Mouse (Mus musculus) limb, embryonic 12.5 days (tissue): ENCODE results near the gene Atp10a. TPM values are rescaled to one million over a fixed set of nuclear protein-coding genes. Genes with fewer than 3 reads are reported as not detected.
"Not testable (repeated sequence)": the region's sequence is repeated elsewhere in the genome, so short reads cannot be mapped to it uniquely, and the experiment has no call there.

Experiments used
- ATAC-seq: fragments of 200-750 bp; cut with Nextera tagmentation; 2 replicates; pipeline ENCODE4 v1.8.0; 2017; ENCODE audit warnings: low read depth, moderate TSS enrichment; ENCODE audit not compliant: insufficient number of reproducible peaks, insufficient read depth, low FRiP score, low TSS enrichment
- H3K27ac ChIP-seq: fragments of 300-500 bp; sonication (generic); 2 replicates; pipeline ENCODE4 v1.5.1; 2016; ENCODE audit warnings: mild to moderate bottlenecking, moderate library complexity
- H3K27me3 ChIP-seq: fragments of 300-500 bp; sonication (generic); 2 replicates; pipeline ENCODE4 v1.6.1; 2016; ENCODE audit warnings: mild to moderate bottlenecking, moderate library complexity
- H3K36me3 ChIP-seq: fragments of 300-500 bp; sonication (generic); 2 replicates; pipeline ENCODE4 v1.6.1; 2016; ENCODE audit warnings: mild to moderate bottlenecking, moderate library complexity
- H3K4me1 ChIP-seq: fragments of 300-500 bp; sonication (generic); replicated peaks from 2 replicates; pipeline ENCODE4 v1.6.1; 2016
- H3K4me2 ChIP-seq: fragments of 300-500 bp; sonication (generic); 2 replicates; pipeline ENCODE4 v1.6.1; 2016; ENCODE audit warnings: mild to moderate bottlenecking, moderate library complexity
- H3K4me3 ChIP-seq: fragments of 300-500 bp; sonication (generic); replicated peaks from 2 replicates; pipeline ENCODE4 v1.5.1; 2016; ENCODE audit warnings: mild to moderate bottlenecking
- H3K9ac ChIP-seq: fragments of 300-500 bp; sonication (generic); replicated peaks from 2 replicates; pipeline ENCODE4 v1.6.1; 2016; ENCODE audit warnings: mild to moderate bottlenecking, moderate library complexity
- H3K9me3 ChIP-seq: fragments of 300-500 bp; sonication (generic); 2 replicates; pipeline ENCODE4 v1.6.1; 2016; ENCODE audit warnings: mild to moderate bottlenecking, moderate library complexity
- WGBS: fragments of 180-500 bp; shearing (Covaris S2); methylation state at CpG from one replicate; pipeline ENCODE4 v1.1.7; 2016; 5-methylcytosine and 5-hydroxymethylcytosine counted together
- polyA plus RNA-seq: library from polyadenylated mRNA; unstranded; fragments of >200 nt; fragmentation: Nextera tagmentation; extraction: Ambion mirVana; gene quantifications from 2 replicates; pipeline ENCODE4 v1.2.1, GENCODE M21; 2016

Atp10a gene
- polyA plus RNA-seq, 1 experiment from 2014 or later = 2.3 TPM

GRCm38 (mm10) chr7:58797281-58797680, 141.3 kb downstream of the Atp10a start:
- no peak for ATAC-seq
- Histone ChIP-seq H3K9me3 (no peaks in the 10 kb centered on the region), H3K27me3 (no peaks in the 10 kb centered on the region), H3K4me3 (no peak overlapping the region), H3K4me1 (no peaks in the 10 kb centered on the region), H3K27ac (no peak overlapping the region), H3K4me2 (no peak overlapping the region), H3K9ac (no peak overlapping the region), H3K36me3 (no peaks in the 10 kb centered on the region)
- WGBS = 88% methylated on average over 6 of the region's 6 CpGs

DNA sequence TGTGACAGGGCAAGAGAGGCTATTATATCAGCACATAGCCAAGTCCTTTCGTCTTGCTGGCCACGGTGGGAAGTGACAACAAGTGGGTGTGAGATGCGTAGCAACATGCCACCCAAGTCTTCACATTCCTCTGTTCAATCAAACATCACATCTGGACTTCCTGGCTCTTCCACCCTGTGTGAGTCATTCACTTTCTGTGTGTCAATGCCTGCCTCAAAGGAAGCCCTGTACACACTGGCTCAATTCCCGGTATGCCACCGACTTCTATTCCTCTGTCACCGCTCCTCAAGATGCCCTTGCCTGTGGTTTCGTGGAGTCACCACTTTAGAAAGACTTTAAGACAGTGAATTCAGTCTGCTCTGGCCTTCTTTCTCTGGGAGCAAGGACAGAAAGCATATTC, 144.9 kb downstream of the Atp10a start:
- no peaks in the 10 kb centered on the region for H3K36me3 ChIP-seq
- H3K4me3 ChIP-seq = no peak overlapping the region
- H3K4me1 ChIP-seq = no peaks in the 10 kb centered on the region
- H3K27me3 ChIP-seq = no peaks in the 10 kb centered on the region
- ATAC-seq = no peak
- WGBS = 82% methylated on average over 7 of the region's 7 CpGs
- H3K27ac ChIP-seq = no peak overlapping the region
- no peak overlapping the region for H3K4me2 ChIP-seq
- no peaks in the 10 kb centered on the region for H3K9me3 ChIP-seq
- no peak overlapping the region for H3K9ac ChIP-seq

DNA sequence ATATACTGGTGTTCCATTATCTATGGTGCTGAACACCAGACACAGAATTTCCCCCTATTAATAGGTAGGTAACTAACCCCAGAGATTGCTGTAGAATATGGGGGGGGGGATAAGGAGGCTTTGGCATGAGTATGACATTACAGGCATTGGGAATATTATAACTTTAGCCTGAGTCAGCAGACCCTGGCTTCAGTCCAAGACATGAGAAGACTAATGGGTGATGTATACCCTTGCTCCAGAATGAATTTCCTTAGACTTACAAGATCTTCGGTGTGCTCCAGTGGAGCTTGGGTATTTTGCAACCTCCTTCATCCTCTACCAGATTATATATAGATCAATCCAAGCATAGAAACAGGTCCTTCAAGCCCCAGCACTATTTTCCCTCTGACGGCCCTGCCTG, 145.8 kb downstream of the Atp10a start:
- Histone ChIP-seq H3K4me3 (no peak overlapping the region), H3K9ac (no peak overlapping the region), H3K4me1 (no peaks in the 10 kb centered on the region), H3K27me3 (no peaks in the 10 kb centered on the region), H3K4me2 (no peak overlapping the region), H3K9me3 (no peaks in the 10 kb centered on the region), H3K36me3 (no peaks in the 10 kb centered on the region), H3K27ac (no peak overlapping the region)
- 91% methylated on average over 2 of the region's 2 CpGs for WGBS
- ATAC-seq = no peak

- Histone ChIP-seq H3K27me3 (no peaks in the 10 kb centered on the region), H3K36me3 (no peaks in the 10 kb centered on the region), H3K9me3 (no peaks in the 10 kb centered on the region), H3K27ac (no peak overlapping the region), H3K4me2 (no peak overlapping the region), H3K4me1 (no peaks in the 10 kb centered on the region), H3K9ac (no peak overlapping the region), H3K4me3 (no peak overlapping the region)
- no peak for ATAC-seq
- WGBS = 75% methylated on average over 6 of the region's 6 CpGs
Measured at GRCm38 (mm10) chr7:58822147-58822681, 166.2 kb downstream of the Atp10a start.

GRCm38 (mm10) chr7:58824686-58825085, 168.7 kb downstream of the Atp10a start:
- Histone ChIP-seq H3K4me1 (no peaks in the 10 kb centered on the region), H3K9me3 (no peaks in the 10 kb centered on the region), H3K4me3 (no peak overlapping the region), H3K9ac (no peak overlapping the region), H3K4me2 (no peak overlapping the region), H3K27ac (no peak overlapping the region), H3K36me3 (no peaks in the 10 kb centered on the region), H3K27me3 (no peaks in the 10 kb centered on the region)
- no peak for ATAC-seq
- 88% methylated on average over 3 of the region's 3 CpGs for WGBS

DNA sequence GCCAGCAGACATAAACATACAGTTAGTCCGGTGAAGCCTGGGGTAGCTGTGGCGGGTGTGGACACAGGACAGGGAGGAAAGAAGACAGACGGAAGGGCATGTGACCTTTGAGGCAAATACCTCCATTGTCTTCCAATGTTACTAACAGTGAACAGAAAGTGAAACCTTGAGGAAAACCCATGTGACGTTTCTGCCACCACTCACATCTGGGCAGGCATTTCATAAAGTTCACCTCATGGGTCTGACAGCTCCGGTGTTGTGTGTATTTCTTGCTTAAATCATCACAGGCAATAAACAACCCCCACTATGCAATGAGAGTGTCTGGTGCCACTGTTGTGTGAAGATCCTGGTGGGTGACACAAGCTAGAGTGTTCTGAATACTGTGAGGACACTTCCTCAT, 173.1 kb downstream of the Atp10a start:
- no peak overlapping the region for H3K9ac ChIP-seq
- 88% methylated on average over 5 of the region's 5 CpGs for WGBS
- no peak overlapping the region for H3K4me3 ChIP-seq
- H3K4me2 ChIP-seq = no peak overlapping the region
- H3K9me3 ChIP-seq = no peaks in the 10 kb centered on the region
- no peaks in the 10 kb centered on the region for H3K4me1 ChIP-seq
- no peaks in the 10 kb centered on the region for H3K27me3 ChIP-seq
- H3K27ac ChIP-seq = no peak overlapping the region
- no peaks in the 10 kb centered on the region for H3K36me3 ChIP-seq
- ATAC-seq = no peak

DNA sequence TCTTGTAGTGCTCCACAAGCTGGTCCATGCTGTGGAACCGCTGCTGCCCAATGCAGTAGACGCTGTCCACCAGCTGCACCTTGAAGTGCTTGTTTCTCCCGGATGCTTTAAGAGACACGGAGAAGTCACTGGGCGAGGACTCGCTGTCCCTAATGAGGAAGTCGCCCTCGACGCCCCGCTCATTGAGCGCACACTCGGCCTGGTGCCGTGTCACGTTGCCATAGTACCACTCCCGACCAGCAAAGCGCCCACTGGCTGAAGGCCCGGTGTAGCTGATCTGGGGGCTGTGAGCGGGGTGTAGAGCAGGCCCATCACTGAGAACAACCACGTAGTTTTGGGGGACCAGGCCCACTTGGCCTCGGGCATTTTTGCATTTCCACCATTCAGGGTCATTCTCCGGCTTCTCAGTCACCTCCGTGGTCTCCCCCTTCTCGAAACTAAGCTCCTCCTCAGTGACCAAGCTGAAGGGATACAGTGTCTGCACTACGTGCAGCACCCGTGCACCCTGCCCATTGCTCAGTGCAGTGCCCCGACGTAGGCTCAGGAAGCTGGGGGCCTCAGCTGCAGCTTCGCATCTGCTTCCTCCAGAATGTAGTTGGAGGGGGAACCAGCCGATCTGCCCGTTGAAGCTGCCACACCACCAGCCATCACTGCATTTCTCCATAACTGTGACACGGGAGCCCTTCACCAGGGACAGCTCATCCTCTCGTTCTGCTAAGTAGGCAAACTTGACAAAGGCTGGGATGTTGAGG, 181.1 kb downstream of the Atp10a start:
- not testable (repeated sequence) for H3K9ac ChIP-seq, H3K36me3 ChIP-seq, H3K4me2 ChIP-seq, H3K27me3 ChIP-seq, H3K4me1 ChIP-seq, H3K9me3 ChIP-seq, ATAC-seq, H3K27ac ChIP-seq, H3K4me3 ChIP-seq
- WGBS = 91% methylated on average over 32 of the region's 32 CpGs

DNA sequence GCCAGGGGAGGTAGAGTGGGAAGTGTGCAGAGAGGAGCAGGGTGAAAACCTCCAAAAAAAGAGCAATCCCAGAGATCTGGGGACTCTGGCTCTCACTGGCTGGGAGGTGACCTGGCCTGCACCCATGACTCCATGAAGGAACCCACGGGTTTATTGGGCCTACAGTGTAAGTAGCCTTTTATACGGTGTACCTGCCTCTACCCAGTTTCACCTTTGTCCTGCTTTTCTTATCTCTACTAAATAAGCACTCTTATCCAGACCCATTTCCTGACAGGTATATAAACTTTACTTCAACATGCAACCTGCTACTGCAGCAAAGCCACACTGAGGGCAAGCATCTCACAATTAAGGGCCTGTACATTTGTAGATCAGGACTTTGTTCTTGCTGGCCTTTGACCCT, 184.4 kb downstream of the Atp10a start:
- no peaks in the 10 kb centered on the region for H3K36me3 ChIP-seq
- no peaks in the 10 kb centered on the region for H3K27me3 ChIP-seq
- H3K4me1 ChIP-seq = peaks cover 13% of the 10 kb centered on the region
- H3K9me3 ChIP-seq = no peaks in the 10 kb centered on the region
- no peak overlapping the region for H3K4me2 ChIP-seq
- no peak overlapping the region for H3K4me3 ChIP-seq
- 83% methylated on average over 2 of the region's 2 CpGs for WGBS
- no peak overlapping the region for H3K27ac ChIP-seq
- no peak for ATAC-seq
- no peak overlapping the region for H3K9ac ChIP-seq

DNA sequence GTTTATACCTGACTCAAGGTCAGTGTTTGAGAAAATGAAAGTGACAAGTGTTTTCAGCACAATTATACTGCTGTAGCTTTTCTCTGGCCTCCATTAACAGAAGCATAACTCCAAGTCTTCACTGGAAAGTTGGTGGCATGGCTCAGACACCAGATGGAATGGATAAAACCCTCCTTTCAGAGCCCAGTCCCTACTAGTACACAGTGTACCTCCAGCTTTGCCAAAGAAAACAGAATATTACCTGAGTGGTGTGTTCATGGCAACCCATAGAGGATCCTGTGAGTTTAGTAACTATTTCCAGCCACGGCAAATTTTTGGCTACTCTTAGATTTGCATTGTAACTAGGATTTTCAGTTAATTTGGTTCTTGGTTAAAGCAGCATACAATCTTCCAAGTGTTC, 185.1 kb downstream of the Atp10a start:
- Histone ChIP-seq H3K4me2 (no peak overlapping the region), H3K4me1 (peaks cover 13% of the 10 kb centered on the region), H3K9ac (no peak overlapping the region), H3K36me3 (no peaks in the 10 kb centered on the region), H3K27ac (no peak overlapping the region), H3K27me3 (no peaks in the 10 kb centered on the region), H3K9me3 (no peaks in the 10 kb centered on the region), H3K4me3 (no peak overlapping the region)
- no peak for ATAC-seq
- WGBS = 81% methylated on average over 1 of the region's 1 CpGs

DNA sequence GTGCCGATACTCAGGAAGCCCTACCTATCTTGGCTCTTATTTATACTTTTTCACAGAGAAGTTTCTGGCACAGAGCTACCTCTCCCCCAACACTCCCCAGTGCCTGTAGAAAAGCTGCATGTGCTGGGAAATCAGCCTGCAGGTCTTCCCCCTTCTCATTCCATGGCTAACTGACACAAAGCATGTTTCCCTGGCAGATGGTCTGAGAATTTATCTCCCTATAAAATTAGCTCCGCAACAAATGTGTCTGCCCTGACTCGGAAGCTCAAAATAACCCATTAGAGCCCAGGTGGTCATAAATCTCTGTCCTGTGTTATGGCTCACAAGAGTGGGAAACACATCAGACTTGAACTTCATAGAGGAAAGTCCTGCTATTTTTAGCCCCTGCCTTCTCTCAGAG, 186.9 kb downstream of the Atp10a start:
- H3K9me3 ChIP-seq = no peaks in the 10 kb centered on the region
- H3K36me3 ChIP-seq = no peaks in the 10 kb centered on the region
- no peaks in the 10 kb centered on the region for H3K27me3 ChIP-seq
- 0 out of 2 replicates have a peak overlapping the region, but pooled peaks have one; percentile 45 for H3K27ac ChIP-seq
- H3K4me1 ChIP-seq = peaks cover 13% of the 10 kb centered on the region
- no peak overlapping the region for H3K9ac ChIP-seq
- H3K4me3 ChIP-seq = no peak overlapping the region
- H3K4me2 ChIP-seq = no peak overlapping the region
- ATAC-seq = peak; percentile 58; the same call in 1 of the 2 replicates
- 18% methylated on average over 3 of the region's 3 CpGs for WGBS

- H3K9ac ChIP-seq = no peak overlapping the region
Measured at GRCm38 (mm10) chr7:58843767-58844445, 187.9 kb downstream of the Atp10a start.

More at GRCm38 (mm10) chr7:58843767-58844445, 187.9 kb downstream of the Atp10a start:
- Histone ChIP-seq H3K9me3 (no peaks in the 10 kb centered on the region), H3K27me3 (no peaks in the 10 kb centered on the region), H3K4me1 (peaks cover 13% of the 10 kb centered on the region), H3K4me2 (peak overlapping the region; percentile 42), H3K27ac (0 out of 2 replicates have a peak overlapping the region, but pooled peaks have one; percentile 35), H3K36me3 (no peaks in the 10 kb centered on the region), H3K4me3 (no peak overlapping the region; the same call in 1 of the 2 replicates)
- 8% methylated on average over 9 of the region's 9 CpGs for WGBS
- peak; percentile 61; the same call in 1 of the 2 replicates for ATAC-seq
